Mouse (Mus musculus) embryonic facial prominence, embryonic 12.5 days (tissue): ENCODE measurements around the gene Stk38. TPM values are rescaled to one million over a fixed set of nuclear protein-coding genes. Genes with fewer than 3 reads are reported as not detected.

ENCODE experiments used
- ATAC-seq: fragments of 200-750 bp; cut with Nextera tagmentation; 2 replicates; pipeline ENCODE4 v1.8.0; 2017; ENCODE audit not compliant: insufficient number of reproducible peaks, insufficient read depth, low FRiP score, low TSS enrichment
- H3K27ac ChIP-seq: fragments of 300-500 bp; sonication (generic); 2 replicates; pipeline ENCODE4 v1.5.1; 2016; ENCODE audit warnings: mild to moderate bottlenecking
- H3K27me3 ChIP-seq: fragments of 300-500 bp; sonication (generic); 2 replicates; pipeline ENCODE4 v1.6.1; 2016; ENCODE audit warnings: mild to moderate bottlenecking, moderate library complexity
- H3K36me3 ChIP-seq: fragments of 300-500 bp; sonication (generic); 2 replicates; pipeline ENCODE4 v1.6.1; 2016; ENCODE audit warnings: mild to moderate bottlenecking
- H3K4me1 ChIP-seq: fragments of 300-500 bp; sonication (generic); 2 replicates; pipeline ENCODE4 v1.6.1; 2016
- H3K4me2 ChIP-seq: fragments of 300-500 bp; sonication (generic); replicated peaks from 2 replicates; pipeline ENCODE4 v1.6.1; 2016; ENCODE audit warnings: mild to moderate bottlenecking, moderate library complexity
- H3K4me3 ChIP-seq: fragments of 300-500 bp; sonication (generic); 2 replicates; pipeline ENCODE4 v1.5.1; 2016; ENCODE audit warnings: mild to moderate bottlenecking
- H3K9ac ChIP-seq: fragments of 300-500 bp; sonication (generic); 2 replicates; pipeline ENCODE4 v1.6.1; 2016; ENCODE audit warnings: mild to moderate bottlenecking, moderate library complexity
- H3K9me3 ChIP-seq: fragments of 300-500 bp; sonication (generic); 2 replicates; pipeline ENCODE4 v1.6.1; 2016; ENCODE audit warnings: mild to moderate bottlenecking, moderate library complexity
- WGBS: fragments of 180-500 bp; shearing (Covaris S2); methylation state at CpG from one replicate; pipeline ENCODE4 v1.1.7; 2016; 5-methylcytosine and 5-hydroxymethylcytosine counted together
- polyA plus RNA-seq: library from polyadenylated mRNA; unstranded; fragments of >200 nt; fragmentation: Nextera tagmentation; extraction: Ambion mirVana; gene quantifications from 2 replicates; pipeline ENCODE4 v1.2.1, GENCODE M21; 2016

Stk38 gene
- polyA plus RNA-seq, 1 experiment from 2014 or later: 136 TPM

DNA sequence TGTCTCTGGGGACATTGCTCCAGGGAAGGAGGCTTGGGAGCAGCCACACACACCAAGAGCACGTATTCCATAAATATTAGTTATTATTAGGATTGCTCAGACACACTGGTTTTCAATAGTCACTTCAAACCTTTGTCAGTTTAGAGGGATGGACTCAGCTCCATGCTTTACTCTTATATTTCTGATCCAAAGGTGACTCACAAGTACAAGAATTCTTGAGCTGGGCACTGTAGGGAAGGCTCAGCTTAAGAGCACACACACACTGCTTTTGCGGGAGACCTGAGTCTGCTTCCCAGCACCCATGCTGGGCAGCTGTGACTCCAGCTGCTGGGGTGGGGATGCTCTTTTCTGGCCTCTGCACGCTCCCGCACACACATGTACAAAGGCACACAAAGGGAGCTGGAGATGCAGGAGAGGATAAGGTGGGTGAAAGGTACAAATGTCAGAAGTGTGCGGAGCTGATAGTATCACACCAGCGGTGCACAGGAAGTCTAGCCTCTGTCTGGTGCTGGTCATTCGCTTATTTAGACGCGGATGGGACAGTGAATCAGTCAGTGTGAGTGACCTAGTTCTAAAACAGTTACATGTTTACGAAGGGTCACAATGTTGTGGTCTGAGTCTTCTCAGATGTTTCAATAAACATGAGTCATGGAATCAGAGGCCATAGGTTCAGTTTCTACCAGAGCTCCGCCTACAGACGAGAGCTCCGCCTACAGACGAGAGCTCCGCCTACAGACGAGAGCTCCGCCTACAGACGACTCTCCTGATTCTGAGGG is 76.2 kb downstream of the Stk38 start:
- no peak for ATAC-seq

DNA sequence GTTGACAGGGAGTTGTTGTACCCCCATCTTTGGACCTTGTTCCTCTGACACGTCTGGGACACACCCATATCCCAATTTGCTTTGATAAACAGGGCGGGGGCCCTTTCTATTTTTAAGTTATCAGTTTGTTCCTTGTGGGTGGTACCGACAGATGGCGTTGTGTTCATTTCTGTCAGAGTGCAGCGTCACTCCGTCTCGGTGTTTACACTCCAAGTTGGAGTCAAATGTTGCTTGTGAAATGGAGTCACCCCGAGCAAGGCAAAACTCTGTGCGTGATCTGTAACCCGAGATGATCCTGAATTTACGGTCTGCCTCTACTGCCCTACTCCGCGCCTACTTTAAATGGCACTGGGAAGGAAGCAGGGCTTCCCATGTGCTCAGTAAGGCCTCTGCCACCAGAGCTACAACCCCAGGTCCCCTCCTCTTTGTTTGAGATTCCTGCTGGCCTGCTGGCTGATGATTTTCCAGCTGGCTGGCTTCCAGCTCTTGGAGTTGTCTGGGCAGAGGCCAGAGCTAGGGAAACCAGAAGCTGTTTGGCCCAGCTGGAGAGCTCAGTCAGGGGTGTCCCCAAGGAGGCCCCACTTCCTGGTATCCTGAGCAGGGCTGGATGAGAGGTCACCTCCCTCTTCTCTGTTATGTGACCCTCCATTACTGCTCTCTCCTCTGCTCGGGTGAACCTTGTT is 77.3 kb downstream of the Stk38 start:
- Histone ChIP-seq H3K36me3 (no peaks in the 10 kb centered on the region), H3K27ac (peak overlapping the region; percentile 75), H3K27me3 (no peaks in the 10 kb centered on the region), H3K4me2 (no peak overlapping the region; the same call in 1 of the 2 replicates), H3K4me1 (peaks cover 10% of the 10 kb centered on the region), H3K9ac (no peak overlapping the region), H3K9me3 (no peaks in the 10 kb centered on the region), H3K4me3 (no peak overlapping the region)
- peak; percentile 87 for ATAC-seq
- 16% methylated on average over 14 of the region's 14 CpGs for WGBS

More for the DNA sequence above, 76.2 kb downstream of the Stk38 start:
- H3K27ac ChIP-seq: 0 out of 2 replicates have a peak overlapping the region, but pooled peaks have one; percentile 20
- no peaks in the 10 kb centered on the region for H3K27me3 ChIP-seq
- no peaks in the 10 kb centered on the region for H3K9me3 ChIP-seq
- no peak overlapping the region for H3K4me2 ChIP-seq
- peaks cover 10% of the 10 kb centered on the region for H3K4me1 ChIP-seq
- H3K4me3 ChIP-seq: no peak overlapping the region
- H3K36me3 ChIP-seq: no peaks in the 10 kb centered on the region
- 90% methylated on average over 18 of the region's 18 CpGs for WGBS
- H3K9ac ChIP-seq: no peak overlapping the region

DNA sequence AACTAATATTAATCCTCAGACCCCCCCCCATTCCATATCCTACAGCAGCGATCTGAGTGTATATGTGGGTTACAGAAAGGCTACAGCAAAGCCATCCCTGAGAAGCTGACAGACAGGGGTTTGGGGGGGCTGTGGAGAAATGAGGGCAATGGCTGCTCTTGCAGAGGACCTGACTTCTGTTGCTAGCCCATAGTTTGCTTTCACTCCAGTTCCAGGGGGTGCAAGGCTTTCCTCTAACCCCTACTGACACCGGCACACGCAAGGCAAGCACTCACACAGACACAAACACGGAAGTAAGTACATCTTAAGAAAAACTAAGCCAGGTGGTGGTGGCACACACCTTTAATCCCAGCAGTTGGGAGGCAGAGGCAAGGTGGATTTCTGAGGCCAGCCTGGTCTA is 78.4 kb downstream of the Stk38 start:
- Histone ChIP-seq H3K4me2 (no peak overlapping the region), H3K4me1 (peaks cover 10% of the 10 kb centered on the region), H3K27ac (no peak overlapping the region), H3K9ac (no peak overlapping the region), H3K9me3 (no peaks in the 10 kb centered on the region), H3K36me3 (no peaks in the 10 kb centered on the region), H3K27me3 (no peaks in the 10 kb centered on the region), H3K4me3 (no peak overlapping the region)
- no peak for ATAC-seq
- WGBS: 91% methylated on average over 4 of the region's 4 CpGs

DNA sequence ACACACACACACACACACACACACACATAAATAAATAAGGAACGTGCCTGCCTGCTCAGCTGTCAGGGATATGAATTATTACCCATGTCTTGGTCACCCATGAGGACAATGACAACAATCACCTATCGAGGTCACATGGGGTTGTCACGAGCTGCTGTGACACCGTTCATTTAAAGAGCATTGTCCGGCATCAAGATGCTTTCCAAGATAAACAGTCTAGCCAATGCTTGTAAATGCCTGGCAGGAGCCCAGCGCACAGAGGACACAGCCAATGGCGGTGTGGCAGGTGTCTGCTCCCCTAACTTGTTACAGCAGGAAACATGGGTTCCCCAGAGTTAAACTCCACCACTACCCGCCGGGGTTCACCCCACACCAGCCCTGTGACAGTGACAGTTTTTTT is 79.8 kb downstream of the Stk38 start:
- Histone ChIP-seq H3K4me1 (peaks cover 13% of the 10 kb centered on the region), H3K9me3 (no peaks in the 10 kb centered on the region), H3K27me3 (no peaks in the 10 kb centered on the region), H3K36me3 (no peaks in the 10 kb centered on the region), H3K27ac (no peak overlapping the region), H3K4me3 (no peak overlapping the region), H3K4me2 (no peak overlapping the region), H3K9ac (no peak overlapping the region)
- WGBS: 92% methylated on average over 9 of the region's 9 CpGs
- ATAC-seq: no peak

DNA sequence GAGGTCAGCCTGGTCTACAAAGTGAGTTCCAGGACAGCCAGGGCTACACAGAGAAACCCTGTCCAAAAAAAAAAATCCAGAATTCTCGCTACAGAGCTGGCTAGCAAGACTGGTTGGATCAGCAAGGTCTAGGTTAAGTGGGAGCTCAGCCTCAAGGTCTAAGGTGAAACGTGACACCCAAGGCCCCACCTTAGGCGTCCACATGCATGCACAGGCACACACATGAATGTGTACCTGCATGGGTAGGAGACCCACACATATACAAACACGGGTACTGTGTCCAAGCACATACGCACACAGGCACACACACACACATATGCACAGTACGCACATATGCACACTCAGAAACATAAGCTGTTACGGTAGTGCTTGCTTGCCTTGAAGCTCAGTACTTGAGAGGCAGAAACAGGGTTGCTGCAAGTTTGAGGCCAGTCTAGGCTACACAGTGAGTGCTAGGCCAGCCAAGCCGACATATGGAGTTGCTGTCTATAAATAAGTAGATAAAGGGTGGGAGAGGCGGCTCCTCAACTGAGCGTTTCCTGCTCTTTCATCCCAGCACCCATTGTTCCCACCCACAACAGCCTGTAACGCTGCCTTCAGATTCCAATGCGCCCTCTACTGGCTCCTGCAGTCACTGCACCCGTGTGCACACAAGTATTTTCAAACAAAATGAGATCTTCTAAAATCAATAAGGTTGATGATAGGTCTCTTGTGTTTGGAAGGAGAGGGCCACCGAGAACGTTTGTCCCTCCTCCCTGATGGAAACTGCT is 80.7 kb downstream of the Stk38 start:
- H3K36me3 ChIP-seq: no peaks in the 10 kb centered on the region
- no peak overlapping the region for H3K27ac ChIP-seq
- H3K4me3 ChIP-seq: no peak overlapping the region
- H3K27me3 ChIP-seq: no peaks in the 10 kb centered on the region
- no peak for ATAC-seq
- WGBS: 50% methylated on average over 15 of the region's 15 CpGs
- no peak overlapping the region for H3K4me2 ChIP-seq
- no peak overlapping the region for H3K9ac ChIP-seq
- peaks cover 13% of the 10 kb centered on the region for H3K4me1 ChIP-seq
- H3K9me3 ChIP-seq: no peaks in the 10 kb centered on the region

DNA sequence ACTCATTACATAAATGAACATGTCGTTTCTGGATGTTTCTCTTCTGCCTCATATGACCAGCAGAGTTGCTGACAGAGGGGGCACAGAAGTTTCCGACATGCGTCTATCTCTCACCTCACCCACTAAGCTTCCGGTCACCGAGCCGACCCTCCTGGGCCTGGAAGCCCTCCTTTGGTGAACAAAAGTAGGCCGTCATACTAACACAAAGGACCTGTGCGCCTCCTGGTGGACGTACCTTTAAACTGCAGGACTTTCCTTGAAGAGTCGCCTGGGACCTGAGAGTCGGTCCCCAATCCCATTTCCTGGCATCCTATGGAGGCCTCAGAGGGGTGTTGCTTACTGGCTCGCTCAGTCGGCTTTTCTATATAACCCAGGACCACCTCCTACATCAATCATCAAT is 81.4 kb downstream of the Stk38 start:
- H3K4me2 ChIP-seq: no peak overlapping the region
- H3K9ac ChIP-seq: no peak overlapping the region
- H3K27ac ChIP-seq: no peak overlapping the region
- H3K27me3 ChIP-seq: no peaks in the 10 kb centered on the region
- peaks cover 13% of the 10 kb centered on the region for H3K4me1 ChIP-seq
- H3K9me3 ChIP-seq: no peaks in the 10 kb centered on the region
- H3K36me3 ChIP-seq: no peaks in the 10 kb centered on the region
- no peak overlapping the region for H3K4me3 ChIP-seq
- no peak for ATAC-seq
- 17% methylated on average over 13 of the region's 13 CpGs for WGBS

DNA sequence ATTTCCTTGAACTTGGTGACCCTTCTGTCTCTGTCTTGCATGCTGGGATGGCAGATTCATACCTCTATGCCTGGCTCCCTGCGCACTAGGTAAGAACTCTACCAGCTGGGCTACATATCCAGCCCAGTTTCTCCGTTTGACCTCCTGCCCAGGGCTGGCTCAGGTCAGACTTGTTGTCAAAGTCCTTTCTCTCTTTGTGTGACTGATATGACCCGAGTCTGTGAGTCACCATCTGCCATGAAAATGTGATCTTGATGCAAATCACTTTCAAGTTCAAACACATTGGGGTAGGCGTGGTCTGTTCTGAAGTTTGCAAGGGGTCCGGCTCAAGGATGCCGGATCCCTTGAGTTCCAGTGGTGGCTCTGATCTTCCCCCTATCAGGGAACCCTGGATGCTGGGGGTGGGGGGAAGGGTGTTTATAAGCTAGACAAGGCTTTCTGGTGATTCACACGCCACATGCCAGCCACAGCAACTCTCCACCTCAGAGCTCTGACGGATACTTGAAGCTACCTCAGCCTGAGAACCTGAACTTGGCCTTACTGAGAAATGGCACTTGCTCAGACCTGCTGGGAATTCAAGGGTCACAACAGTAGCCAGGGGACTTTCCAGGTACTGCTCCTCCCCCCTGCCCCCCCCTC is 82.7 kb downstream of the Stk38 start:
- 81% methylated on average over 8 of the region's 8 CpGs for WGBS
- H3K9me3 ChIP-seq: no peaks in the 10 kb centered on the region
- ATAC-seq: no peak
- no peak overlapping the region for H3K4me3 ChIP-seq
- H3K27ac ChIP-seq: no peak overlapping the region
- H3K9ac ChIP-seq: no peak overlapping the region
- H3K4me1 ChIP-seq: peaks cover 4% of the 10 kb centered on the region
- H3K4me2 ChIP-seq: no peak overlapping the region
- no peaks in the 10 kb centered on the region for H3K27me3 ChIP-seq
- H3K36me3 ChIP-seq: no peaks in the 10 kb centered on the region

DNA sequence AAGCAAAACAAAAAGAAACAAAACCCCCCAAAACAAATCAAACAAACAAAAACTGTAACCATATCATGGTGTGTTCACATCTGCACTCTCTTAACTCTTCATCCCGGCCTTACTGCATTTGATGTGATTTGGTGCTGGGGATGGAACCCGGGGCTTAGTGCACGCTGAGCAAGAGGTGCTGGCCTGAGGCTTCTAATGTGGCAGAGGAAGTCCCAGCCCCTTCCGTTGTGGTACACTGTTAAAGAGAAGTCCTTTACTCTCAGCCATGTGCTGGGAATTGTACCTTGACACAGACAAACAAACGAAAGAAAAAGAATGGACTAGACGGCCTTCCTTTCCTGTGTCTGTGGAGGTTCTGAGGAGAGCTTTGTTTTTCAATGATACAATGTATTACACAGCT is 85.7 kb downstream of the Stk38 start:
- H3K4me1 ChIP-seq: 0 out of 2 replicates have a peak, but pooled peaks cover 3% of the 10 kb centered on the region
- H3K36me3 ChIP-seq: no peaks in the 10 kb centered on the region
- no peak overlapping the region for H3K27ac ChIP-seq
- no peaks in the 10 kb centered on the region for H3K9me3 ChIP-seq
- ATAC-seq: no peak
- no peak overlapping the region for H3K9ac ChIP-seq
- WGBS: 62% methylated on average over 6 of the region's 6 CpGs
- no peaks in the 10 kb centered on the region for H3K27me3 ChIP-seq
- no peak overlapping the region for H3K4me3 ChIP-seq
- no peak overlapping the region for H3K4me2 ChIP-seq

DNA sequence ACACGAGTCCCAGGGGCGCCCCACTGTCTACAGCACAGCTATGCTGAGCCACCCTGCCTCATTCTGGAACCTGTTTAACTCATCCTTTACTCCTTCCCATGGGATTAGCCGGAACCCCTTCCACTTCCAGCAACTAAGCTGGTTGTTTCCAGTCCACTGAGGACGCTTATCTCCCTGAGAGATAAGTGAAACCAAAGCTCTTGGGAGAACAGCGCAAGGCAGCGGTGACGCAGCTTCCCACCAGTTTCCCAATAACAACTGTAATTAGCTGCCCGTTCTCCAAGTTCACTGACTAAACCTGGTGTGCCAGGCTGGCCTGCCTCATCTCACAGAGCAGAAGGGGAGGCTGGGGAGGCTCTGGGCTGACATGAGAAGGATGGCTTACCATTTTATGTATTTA is 86.7 kb downstream of the Stk38 start:
- no peak overlapping the region for H3K4me2 ChIP-seq
- no peaks in the 10 kb centered on the region for H3K36me3 ChIP-seq
- no peak overlapping the region for H3K27ac ChIP-seq
- no peaks in the 10 kb centered on the region for H3K27me3 ChIP-seq
- no peak for ATAC-seq
- H3K9ac ChIP-seq: no peak overlapping the region
- H3K4me3 ChIP-seq: no peak overlapping the region
- 75% methylated on average over 8 of the region's 8 CpGs for WGBS
- H3K9me3 ChIP-seq: no peaks in the 10 kb centered on the region
- H3K4me1 ChIP-seq: 0 out of 2 replicates have a peak, but pooled peaks cover 3% of the 10 kb centered on the region
